Mouse (Mus musculus) stomach, embryonic 14.5 days (tissue): ENCODE measurements around the gene Anks3. TPM values are rescaled to one million over a fixed set of nuclear protein-coding genes. Genes with fewer than 3 reads are reported as not detected.

Experiments used
- ATAC-seq: fragments of 200-750 bp; cut with Nextera tagmentation; 2 replicates; pipeline ENCODE4 v1.8.0; 2017; ENCODE audit warnings: low read depth, moderate TSS enrichment; ENCODE audit not compliant: insufficient number of reproducible peaks, insufficient read depth, low FRiP score
- H3K27ac ChIP-seq: fragments of 300-500 bp; sonication (generic); 2 replicates; pipeline ENCODE4 v1.5.1; 2014; ENCODE audit warnings: mild to moderate bottlenecking, low read length, moderate library complexity, mixed read lengths
- H3K27me3 ChIP-seq: fragments of 300-500 bp; sonication (generic); 2 replicates; pipeline ENCODE4 v1.6.1; 2014; ENCODE audit warnings: low read length, control low read depth, mixed read lengths; ENCODE audit not compliant: control insufficient read depth, insufficient read depth
- H3K36me3 ChIP-seq: fragments of 300-500 bp; sonication (generic); 2 replicates; pipeline ENCODE4 v1.6.1; 2014; ENCODE audit warnings: mild to moderate bottlenecking, control low read depth, low read length, moderate library complexity, mixed read lengths; ENCODE audit not compliant: control insufficient read depth, insufficient read depth
- H3K4me1 ChIP-seq: fragments of 300-500 bp; sonication (generic); 2 replicates; pipeline ENCODE4 v1.6.1; 2014; ENCODE audit warnings: low read length, control low read depth, mixed read lengths; ENCODE audit not compliant: control insufficient read depth, insufficient read depth
- H3K4me2 ChIP-seq: fragments of 300-500 bp; sonication (generic); replicated peaks from 2 replicates; pipeline ENCODE4 v1.6.1; 2014; ENCODE audit warnings: low read depth, low read length, control low read depth
- H3K4me3 ChIP-seq: fragments of 300-500 bp; sonication (generic); 2 replicates; pipeline ENCODE4 v1.5.1; 2014; ENCODE audit warnings: low read depth, low read length, control low read depth
- H3K9ac ChIP-seq: fragments of 300-500 bp; sonication (generic); replicated peaks from 2 replicates; pipeline ENCODE4 v1.6.1; 2014; ENCODE audit warnings: low read depth, mild to moderate bottlenecking, control low read depth, low read length, moderate library complexity, mixed read lengths
- H3K9me3 ChIP-seq: fragments of 300-500 bp; sonication (generic); 2 replicates; pipeline ENCODE4 v1.6.1; 2016; ENCODE audit warnings: low read depth, low read length, control low read depth; ENCODE audit not compliant: control insufficient read depth
- WGBS: fragments of 180-500 bp; shearing (Covaris S2); extraction: QIAGEN DNeasy Blood & Tissue Kit; methylation state at CpG from one replicate; pipeline ENCODE4 v1.1.7; 2014; 5-methylcytosine and 5-hydroxymethylcytosine counted together
- polyA plus RNA-seq: library from polyadenylated mRNA; unstranded; fragments of >200 nt; fragmentation: Nextera tagmentation; extraction: Ambion mirVana; gene quantifications from 2 replicates; pipeline ENCODE4 v1.2.1, GENCODE M21; 2014

Anks3 gene
- polyA plus RNA-seq, 1 experiment from 2014 or later: 54.1 TPM

GRCm38 (mm10) chr16:4976180-4976579 is 12.2 kb upstream of the Anks3 start:
- Histone ChIP-seq H3K4me3 (no peak overlapping the region), H3K27ac (no peak overlapping the region), H3K4me2 (no peak overlapping the region), H3K36me3 (no peaks in the 10 kb centered on the region), H3K27me3 (no peaks in the 10 kb centered on the region), H3K9ac (no peak overlapping the region), H3K9me3 (no peaks in the 10 kb centered on the region), H3K4me1 (no peaks in the 10 kb centered on the region)
- WGBS: 70% methylated on average over 2 of the region's 2 CpGs
- ATAC-seq: no peak

- Histone ChIP-seq H3K4me1 (no peaks in the 10 kb centered on the region), H3K27me3 (no peaks in the 10 kb centered on the region), H3K4me2 (no peak overlapping the region), H3K4me3 (no peak overlapping the region), H3K9ac (no peak overlapping the region), H3K27ac (no peak overlapping the region), H3K9me3 (no peaks in the 10 kb centered on the region), H3K36me3 (no peaks in the 10 kb centered on the region)
- ATAC-seq: no peak
- WGBS: 81% methylated on average over 5 of the region's 5 CpGs
These were observed 10.5 kb upstream of the Anks3 start for GRCm38 (mm10) chr16:4974521-4974920.

GRCm38 (mm10) chr16:4971626-4972025 is 7.6 kb upstream of the Anks3 start:
- H3K9ac ChIP-seq: no peak overlapping the region
- no peaks in the 10 kb centered on the region for H3K27me3 ChIP-seq
- ATAC-seq: no peak
- no peaks in the 10 kb centered on the region for H3K4me1 ChIP-seq
- no peak overlapping the region for H3K27ac ChIP-seq
- no peak overlapping the region for H3K4me2 ChIP-seq
- no peaks in the 10 kb centered on the region for H3K9me3 ChIP-seq
- H3K36me3 ChIP-seq: no peaks in the 10 kb centered on the region
- H3K4me3 ChIP-seq: no peak overlapping the region
- WGBS: 80% methylated on average over 4 of the region's 4 CpGs

- Histone ChIP-seq H3K4me1 (0 out of 2 replicates have a peak, but pooled peaks cover 3% of the 10 kb centered on the region), H3K36me3 (no peaks in the 10 kb centered on the region), H3K9ac (no peak overlapping the region), H3K9me3 (no peaks in the 10 kb centered on the region), H3K27me3 (no peaks in the 10 kb centered on the region), H3K4me2 (no peak overlapping the region), H3K27ac (no peak overlapping the region), H3K4me3 (no peak overlapping the region)
- ATAC-seq: no peak
- 88% methylated on average over 5 of the region's 5 CpGs for WGBS
These were observed 5.2 kb upstream of the Anks3 start for GRCm38 (mm10) chr16:4969055-4969843.

- H3K9ac ChIP-seq: no peak overlapping the region
- WGBS: 87% methylated on average over 3 of the region's 3 CpGs
- ATAC-seq: no peak
- no peaks in the 10 kb centered on the region for H3K9me3 ChIP-seq
- H3K27ac ChIP-seq: no peak overlapping the region
- no peak overlapping the region for H3K4me2 ChIP-seq
- H3K27me3 ChIP-seq: no peaks in the 10 kb centered on the region
- H3K36me3 ChIP-seq: no peaks in the 10 kb centered on the region
- no peak overlapping the region for H3K4me3 ChIP-seq
- 0 out of 2 replicates have a peak, but pooled peaks cover 3% of the 10 kb centered on the region for H3K4me1 ChIP-seq
These were observed 4.4 kb upstream of the Anks3 start for GRCm38 (mm10) chr16:4968426-4968825.

- Histone ChIP-seq H3K9ac (no peak overlapping the region), H3K4me1 (peaks cover 11% of the 10 kb centered on the region; the same call in 1 of the 2 replicates), H3K36me3 (no peaks in the 10 kb centered on the region), H3K4me2 (peak overlapping the region; percentile 68), H3K9me3 (no peaks in the 10 kb centered on the region), H3K4me3 (no peak overlapping the region), H3K27ac (no peak overlapping the region), H3K27me3 (no peaks in the 10 kb centered on the region)
- 90% methylated on average over 8 of the region's 8 CpGs for WGBS
- ATAC-seq: no peak
These were observed 1.6 kb upstream of the Anks3 start for GRCm38 (mm10) chr16:4965392-4966129.

- peak overlapping the region; percentile 77 for H3K4me3 ChIP-seq
- ATAC-seq: no peak
- peaks cover 11% of the 10 kb centered on the region; the same call in 1 of the 2 replicates for H3K4me1 ChIP-seq
- H3K27ac ChIP-seq: peak overlapping the region; percentile 68
- no peaks in the 10 kb centered on the region for H3K36me3 ChIP-seq
- no peaks in the 10 kb centered on the region for H3K9me3 ChIP-seq
- WGBS: 22% methylated on average over 13 of the region's 13 CpGs
- H3K9ac ChIP-seq: peak overlapping the region; percentile 74; the same call in 1 of the 2 replicates
- H3K4me2 ChIP-seq: peak overlapping the region; percentile 68
- H3K27me3 ChIP-seq: no peaks in the 10 kb centered on the region
These were observed 856 bp upstream of the Anks3 start for GRCm38 (mm10) chr16:4964731-4965391.

GRCm38 (mm10) chr16:4963346-4963745 is 659 bp downstream of the Anks3 start:
- Histone ChIP-seq H3K4me1 (peaks cover 11% of the 10 kb centered on the region; the same call in 1 of the 2 replicates), H3K27ac (no peak overlapping the region), H3K36me3 (no peaks in the 10 kb centered on the region; the same call in 1 of the 2 replicates), H3K27me3 (no peaks in the 10 kb centered on the region), H3K4me2 (peak overlapping the region; percentile 68), H3K9ac (peak overlapping the region; percentile 74), H3K4me3 (peak overlapping the region; percentile 77), H3K9me3 (no peaks in the 10 kb centered on the region)
- no peak for ATAC-seq
- WGBS: 42% methylated on average over 9 of the region's 9 CpGs
